Mouse (Mus musculus) midbrain, embryonic 12.5 days (tissue): ENCODE results near the gene Syn1. TPM values are rescaled to one million over a fixed set of nuclear protein-coding genes. Genes with fewer than 3 reads are reported as not detected.

Experiments used
- ATAC-seq: fragments of 200-750 bp; cut with Nextera tagmentation; 2 replicates; pipeline ENCODE4 v1.8.0; 2017; ENCODE audit warnings: low read depth, moderate TSS enrichment, moderate library complexity; ENCODE audit not compliant: low FRiP score
- H3K27ac ChIP-seq: fragments of 300-500 bp; sonication (generic); replicated peaks from 2 replicates; pipeline ENCODE4 v1.5.1; 2016; ENCODE audit warnings: mild to moderate bottlenecking
- H3K27me3 ChIP-seq: fragments of 300-500 bp; sonication (generic); 2 replicates; pipeline ENCODE4 v1.6.1; 2016; ENCODE audit warnings: mild to moderate bottlenecking
- H3K36me3 ChIP-seq: fragments of 300-500 bp; sonication (generic); 2 replicates; pipeline ENCODE4 v1.6.1; 2016
- H3K4me1 ChIP-seq: fragments of 300-500 bp; sonication (generic); 2 replicates; pipeline ENCODE4 v1.6.1; 2016
- H3K4me2 ChIP-seq: fragments of 300-500 bp; sonication (generic); replicated peaks from 2 replicates; pipeline ENCODE4 v1.6.1; 2016; ENCODE audit warnings: mild to moderate bottlenecking, moderate library complexity
- H3K4me3 ChIP-seq: fragments of 300-500 bp; sonication (generic); 2 replicates; pipeline ENCODE4 v1.5.1; 2016; ENCODE audit warnings: mild to moderate bottlenecking
- H3K9ac ChIP-seq: fragments of 300-500 bp; sonication (generic); replicated peaks from 2 replicates; pipeline ENCODE4 v1.6.1; 2016; ENCODE audit warnings: mild to moderate bottlenecking, moderate library complexity
- H3K9me3 ChIP-seq: fragments of 300-500 bp; sonication (generic); 2 replicates; pipeline ENCODE4 v1.6.1; 2016; ENCODE audit warnings: mild to moderate bottlenecking
- WGBS: fragments of 180-500 bp; shearing (Covaris S2); methylation state at CpG from one replicate; pipeline ENCODE4 v1.1.7; 2016; 5-methylcytosine and 5-hydroxymethylcytosine counted together
- polyA plus RNA-seq: library from polyadenylated mRNA; unstranded; fragments of >200 nt; fragmentation: Nextera tagmentation; extraction: Ambion mirVana; gene quantifications from 2 replicates; pipeline ENCODE4 v1.2.1, GENCODE M21; 2016

The Syn1 gene
- polyA plus RNA-seq, result 18.5 and 23.4 TPM in 2 replicates

- Histone ChIP-seq H3K4me3 (peak within 1 kb of the TSS; percentile 56), H3K36me3 (no peaks in the 10 kb centered on the region), H3K4me1 (no peaks in the 10 kb centered on the region), H3K9me3 (no peaks in the 10 kb centered on the region), H3K27ac (no peak within 1 kb of the TSS; the same call in 1 of the 2 replicates), H3K9ac (peak within 1 kb of the TSS; percentile 60), H3K27me3 (no peaks in the 10 kb centered on the region), H3K4me2 (peak within 1 kb of the TSS; percentile 59)
- WGBS, result 18% methylated on average over 40 of the region's 44 CpGs
- ATAC-seq, result peak; percentile 97
Observed at GRCm38 (mm10) chrX:20920844-20921364, at the start of gene Syn1. Gene Syn1 (minus strand): TSS chrX:20921004.

DNA sequence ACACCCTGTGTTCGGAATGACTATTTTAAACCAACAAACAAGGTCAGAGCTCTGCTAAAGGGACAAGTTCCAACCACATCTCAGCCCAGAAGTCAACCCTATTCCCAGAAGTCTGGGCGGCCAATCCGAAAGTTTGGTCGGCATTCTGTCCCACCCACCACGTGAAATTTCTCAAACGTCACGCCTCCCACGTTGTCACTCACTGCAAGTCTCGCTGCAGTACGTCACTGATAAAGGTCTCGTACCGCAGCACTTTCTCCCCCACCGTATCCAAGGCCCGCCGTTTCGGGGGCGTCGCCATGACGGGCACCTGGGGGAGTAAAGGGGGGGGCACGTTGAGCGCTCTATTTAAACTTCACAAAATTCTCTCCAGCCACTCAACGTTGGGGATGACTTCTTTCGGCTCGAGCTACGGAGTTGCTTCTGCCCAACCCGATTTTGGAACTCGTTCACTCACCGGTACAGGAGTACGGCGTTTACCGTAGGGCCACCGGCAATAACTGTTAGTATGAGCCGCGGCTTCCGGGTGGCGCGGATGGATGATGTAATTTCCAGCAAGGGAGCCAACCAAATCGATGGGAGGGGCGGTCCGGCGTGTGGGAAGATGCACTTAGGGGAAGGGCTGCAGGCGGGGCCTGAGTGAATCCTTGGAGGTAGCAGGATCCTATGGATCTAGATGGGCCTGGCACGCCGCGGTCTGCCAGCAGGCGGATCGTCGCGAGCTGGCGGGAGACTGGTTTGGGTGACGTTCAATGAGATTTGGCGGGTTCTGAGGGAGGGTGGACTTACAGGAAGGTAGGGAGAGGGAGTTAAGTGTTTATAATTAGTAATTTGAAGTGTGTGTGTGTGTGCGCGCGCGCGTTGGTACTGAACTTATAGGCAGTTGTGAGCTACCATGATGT lies 40.9 kb upstream of the Syn1 start, which contains the start of gene Uxt:
TSS of gene Uxt (minus strand) at position 541 of the 902 bp plus-strand sequence.
- no peaks in the 10 kb centered on the region for H3K9me3 ChIP-seq
- 0 out of 2 replicates have a peak, but pooled peaks cover 6% of the 10 kb centered on the region for H3K36me3 ChIP-seq
- 0 out of 2 replicates have a peak within 1 kb of the TSS, but pooled peaks have one; percentile 46 for H3K27ac ChIP-seq
- H3K4me1 ChIP-seq, result 0 out of 2 replicates have a peak, but pooled peaks cover 5% of the 10 kb centered on the region
- 16% methylated on average over 57 of the region's 57 CpGs for WGBS
- H3K9ac ChIP-seq, result peak within 1 kb of the TSS; percentile 50
- peak within 1 kb of the TSS; percentile 56 for H3K4me3 ChIP-seq
- peak within 1 kb of the TSS; percentile 50 for H3K4me2 ChIP-seq
- H3K27me3 ChIP-seq, result no peaks in the 10 kb centered on the region
- peak; percentile 98 for ATAC-seq

GRCm38 (mm10) chrX:20950191-20950880 lies 29.5 kb upstream of the Syn1 start, which contains the start of gene Elk1:
Gene Elk1 (minus strand): TSS chrX:20950608.
- 22% methylated on average over 30 of the region's 30 CpGs for WGBS
- Histone ChIP-seq H3K27ac (peak within 1 kb of the TSS; percentile 71), H3K4me2 (peak within 1 kb of the TSS; percentile 52), H3K9ac (peak within 1 kb of the TSS; percentile 53), H3K4me3 (peak within 1 kb of the TSS; percentile 64), H3K4me1 (no peaks in the 10 kb centered on the region), H3K9me3 (no peaks in the 10 kb centered on the region), H3K36me3 (no peaks in the 10 kb centered on the region), H3K27me3 (no peaks in the 10 kb centered on the region)
- peak; percentile 98 for ATAC-seq

DNA sequence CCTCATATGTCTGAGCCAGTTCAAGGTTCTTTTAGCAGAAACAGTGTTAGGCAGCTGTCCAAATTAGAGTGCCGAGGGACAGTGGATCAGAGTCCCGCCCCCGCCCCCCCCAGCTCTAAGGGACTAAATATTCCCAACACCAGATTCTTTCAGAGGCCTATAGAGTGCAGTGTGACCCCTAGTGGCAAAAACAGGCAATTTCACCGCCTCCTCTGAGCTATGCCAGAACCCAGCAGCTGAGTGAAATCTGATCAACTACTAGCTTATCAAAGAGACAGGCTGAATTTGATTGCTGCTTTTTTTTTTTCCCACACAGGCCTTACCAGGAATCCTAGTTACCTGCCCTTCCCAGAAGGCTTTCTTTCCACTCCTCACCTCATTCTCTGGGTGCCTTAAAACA lies 25.3 kb upstream of the Syn1 start:
- H3K9ac ChIP-seq, result no peak overlapping the region
- WGBS, result 13% methylated on average over 4 of the region's 4 CpGs
- no peaks in the 10 kb centered on the region for H3K27me3 ChIP-seq
- H3K4me2 ChIP-seq, result no peak overlapping the region
- no peak for ATAC-seq
- H3K36me3 ChIP-seq, result 0 out of 2 replicates have a peak, but pooled peaks cover 3% of the 10 kb centered on the region
- H3K9me3 ChIP-seq, result no peaks in the 10 kb centered on the region
- H3K4me3 ChIP-seq, result no peak overlapping the region
- no peak overlapping the region for H3K27ac ChIP-seq
- H3K4me1 ChIP-seq, result no peaks in the 10 kb centered on the region

DNA sequence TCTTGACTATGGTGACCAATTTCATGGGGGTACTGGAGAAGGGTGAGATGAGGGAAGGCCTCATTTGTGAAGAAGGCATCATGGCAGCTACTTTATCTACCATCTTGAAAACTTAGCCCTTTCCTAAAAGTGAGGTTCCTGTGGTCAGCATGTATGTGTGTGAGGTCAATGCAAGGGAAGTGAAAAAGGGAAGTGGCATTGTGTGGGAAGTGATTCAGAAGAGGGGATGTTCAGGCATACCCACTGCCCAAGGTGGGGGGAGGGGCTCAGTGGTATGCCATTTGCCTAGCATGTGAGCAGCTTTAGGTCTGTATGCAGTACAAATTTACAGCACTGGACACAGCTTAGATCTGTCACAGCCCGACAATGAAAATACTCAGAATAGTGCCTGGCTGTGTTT lies 11.2 kb upstream of the Syn1 start:
- 90% methylated on average over 1 of the region's 1 CpGs for WGBS
- Histone ChIP-seq H3K4me2 (no peak overlapping the region), H3K4me3 (no peak overlapping the region), H3K27me3 (no peaks in the 10 kb centered on the region), H3K9me3 (no peaks in the 10 kb centered on the region), H3K36me3 (peaks cover 41% of the 10 kb centered on the region), H3K4me1 (no peaks in the 10 kb centered on the region), H3K27ac (no peak overlapping the region), H3K9ac (no peak overlapping the region)
- no peak for ATAC-seq

DNA sequence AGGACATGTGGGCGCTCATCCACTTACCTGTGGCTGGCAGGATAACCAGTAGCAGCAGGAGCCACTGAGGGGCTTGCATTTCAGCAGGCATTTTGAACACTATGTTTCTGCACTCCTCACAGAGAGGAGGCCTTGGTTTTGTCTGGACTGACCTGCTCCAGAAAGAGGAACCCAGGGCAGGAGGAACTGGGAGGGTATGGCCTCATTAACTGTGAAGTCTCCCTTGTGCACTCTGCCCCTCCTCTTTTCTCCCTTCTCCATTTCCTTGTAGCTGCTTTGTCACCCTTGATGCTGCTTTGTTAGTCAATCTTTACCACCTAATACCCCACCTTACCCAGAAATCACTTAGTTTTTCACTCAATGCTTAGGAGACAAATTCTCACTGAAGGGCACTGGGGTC lies 10.6 kb upstream of the Syn1 start, which contains the start of gene Cfp:
TSS of gene Cfp (minus strand) at position 192 of the 400 bp plus-strand sequence.
- Histone ChIP-seq H3K9me3 (no peaks in the 10 kb centered on the region), H3K9ac (no peak within 1 kb of the TSS), H3K4me1 (no peaks in the 10 kb centered on the region), H3K4me2 (no peak within 1 kb of the TSS), H3K27me3 (no peaks in the 10 kb centered on the region), H3K4me3 (no peak within 1 kb of the TSS), H3K36me3 (peaks cover 35% of the 10 kb centered on the region), H3K27ac (no peak within 1 kb of the TSS)
- 82% methylated on average over 1 of the region's 1 CpGs for WGBS
- no peak for ATAC-seq

DNA sequence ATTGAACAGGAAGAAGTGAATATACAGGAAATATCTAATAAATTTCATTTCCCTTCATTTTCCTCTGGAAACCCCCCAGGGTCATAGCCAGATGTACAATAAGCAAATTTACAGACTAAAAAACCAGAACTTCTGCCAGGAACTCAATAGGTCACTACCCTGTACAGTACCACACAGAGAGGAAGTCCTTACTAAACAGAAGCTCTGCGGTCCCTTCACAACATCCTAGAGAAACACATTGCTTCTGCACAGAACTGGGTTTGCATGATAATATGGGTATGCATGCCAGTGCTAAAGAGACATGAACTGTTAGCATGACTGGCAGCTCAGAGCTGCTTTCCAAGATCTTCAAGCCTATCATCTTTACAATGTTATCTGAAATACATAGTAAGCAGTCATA lies 9.1 kb upstream of the Syn1 start:
- no peaks in the 10 kb centered on the region for H3K4me1 ChIP-seq
- no peak overlapping the region for H3K4me2 ChIP-seq
- H3K27me3 ChIP-seq, result no peaks in the 10 kb centered on the region
- no peaks in the 10 kb centered on the region for H3K9me3 ChIP-seq
- ATAC-seq, result no peak
- H3K27ac ChIP-seq, result no peak overlapping the region
- H3K36me3 ChIP-seq, result peaks cover 22% of the 10 kb centered on the region; the same call in 1 of the 2 replicates
- H3K4me3 ChIP-seq, result no peak overlapping the region
- H3K9ac ChIP-seq, result no peak overlapping the region
- 100% methylated on average over 1 of the region's 1 CpGs for WGBS

GRCm38 (mm10) chrX:20924976-20925375 lies 4.2 kb upstream of the Syn1 start:
- Histone ChIP-seq H3K36me3 (0 out of 2 replicates have a peak, but pooled peaks cover 10% of the 10 kb centered on the region), H3K27ac (no peak overlapping the region), H3K27me3 (no peaks in the 10 kb centered on the region), H3K4me1 (no peaks in the 10 kb centered on the region), H3K9ac (no peak overlapping the region), H3K9me3 (no peaks in the 10 kb centered on the region), H3K4me2 (no peak overlapping the region), H3K4me3 (no peak overlapping the region)
- no peak for ATAC-seq

DNA sequence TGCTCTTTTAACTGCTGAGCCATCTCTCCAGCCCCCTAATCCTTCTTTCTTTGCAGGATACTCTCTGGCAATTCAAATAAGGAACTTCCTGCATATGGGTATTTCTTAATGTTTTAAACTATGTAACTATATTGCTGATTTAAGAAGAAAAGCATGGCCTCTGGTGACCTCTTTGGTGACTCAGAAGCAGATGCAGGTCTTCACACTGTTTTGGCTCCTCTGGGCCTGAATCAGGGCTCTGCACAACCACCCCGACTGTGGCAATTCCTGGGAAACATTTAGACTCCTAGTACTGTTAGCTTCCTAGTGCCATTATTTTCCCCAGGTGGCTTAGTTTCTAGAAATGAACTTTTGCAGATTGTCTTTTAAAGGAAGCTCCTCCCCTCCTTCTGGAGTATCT lies 2.7 kb upstream of the Syn1 start:
- Histone ChIP-seq H3K9ac (no peak overlapping the region), H3K4me1 (no peaks in the 10 kb centered on the region), H3K9me3 (no peaks in the 10 kb centered on the region), H3K4me2 (no peak overlapping the region), H3K36me3 (0 out of 2 replicates have a peak, but pooled peaks cover 10% of the 10 kb centered on the region), H3K27ac (no peak overlapping the region), H3K4me3 (no peak overlapping the region), H3K27me3 (no peaks in the 10 kb centered on the region)
- WGBS, result 80% methylated on average over 1 of the region's 1 CpGs
- no peak for ATAC-seq

DNA sequence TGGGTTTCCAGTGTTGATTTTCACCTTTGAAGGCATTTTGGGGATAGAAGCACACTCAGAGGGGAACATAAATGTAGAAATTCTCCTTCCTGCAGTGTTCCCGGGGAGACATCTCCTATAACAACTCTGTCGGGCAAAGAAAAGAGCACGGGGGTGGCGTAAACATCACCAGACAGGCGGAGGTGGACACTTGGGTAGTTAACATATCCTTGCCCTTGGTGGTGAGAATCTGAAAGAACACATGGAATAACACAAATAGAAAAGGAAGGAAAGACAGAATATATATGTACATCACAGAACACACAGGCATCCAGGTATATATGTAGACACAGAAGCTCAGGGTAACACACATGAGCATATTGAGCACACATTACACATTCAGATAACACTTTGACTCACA lies 562 bp upstream of the Syn1 start:
- H3K9me3 ChIP-seq, result no peaks in the 10 kb centered on the region
- no peaks in the 10 kb centered on the region for H3K36me3 ChIP-seq
- no peaks in the 10 kb centered on the region for H3K27me3 ChIP-seq
- no peaks in the 10 kb centered on the region for H3K4me1 ChIP-seq
- H3K4me3 ChIP-seq, result peak overlapping the region; percentile 56
- no peak for ATAC-seq
- no peak overlapping the region for H3K9ac ChIP-seq
- WGBS, result 35% methylated on average over 5 of the region's 5 CpGs
- H3K27ac ChIP-seq, result no peak overlapping the region
- H3K4me2 ChIP-seq, result peak overlapping the region; percentile 59

DNA sequence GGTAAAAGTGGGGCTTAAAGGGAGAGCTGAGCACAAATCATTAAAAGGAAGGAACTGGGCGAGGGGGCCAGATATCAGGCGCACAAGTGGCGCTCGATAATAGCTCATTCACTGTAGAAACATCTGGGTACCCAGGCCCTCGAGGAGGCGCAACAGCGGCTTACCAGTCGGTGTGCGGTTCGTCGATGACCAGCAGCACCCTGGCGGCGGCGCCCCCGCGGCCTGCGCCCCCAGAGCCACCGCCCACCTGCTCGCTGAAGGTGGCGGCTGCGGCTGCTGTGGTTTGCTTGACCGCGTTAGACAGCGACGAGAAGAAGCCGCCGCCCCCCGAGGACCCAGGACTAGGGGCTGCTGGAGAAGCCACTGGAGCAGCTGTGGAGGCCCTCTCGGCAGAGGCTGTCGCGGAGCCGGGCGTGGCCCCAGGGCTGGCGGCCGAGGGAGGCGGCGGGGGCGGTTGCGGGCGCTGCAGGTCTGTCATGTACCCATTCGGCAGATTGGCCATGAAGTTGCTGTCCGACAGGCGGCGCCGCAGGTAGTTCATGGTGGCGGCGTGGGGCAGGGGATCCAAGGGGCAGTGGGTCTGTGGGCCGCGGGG lies 458 bp downstream of the Syn1 start:
- Histone ChIP-seq H3K36me3 (no peaks in the 10 kb centered on the region), H3K9me3 (no peaks in the 10 kb centered on the region), H3K27me3 (no peaks in the 10 kb centered on the region), H3K27ac (no peak overlapping the region; the same call in 1 of the 2 replicates), H3K4me2 (peak overlapping the region; percentile 59), H3K4me3 (peak overlapping the region; percentile 56), H3K4me1 (no peaks in the 10 kb centered on the region), H3K9ac (peak overlapping the region; percentile 60)
- peak; percentile 72 for ATAC-seq
- WGBS, result 24% methylated on average over 46 of the region's 49 CpGs
